Mouse (Mus musculus) A20 (cell line): ENCODE results near the gene Ocel1.

Experiments used
- DNase-seq: peaks from one replicate; pipeline ENCODE4 v3.0.0-alpha.2; 2011; ENCODE audit warnings: low read depth, low spot score

Gene Ocel1

GRCm38 (mm10) chr8:71403107-71403885 lies 32.2 kb downstream of the Ocel1 start:
- DNase-seq = no peak

- DNase-seq = no peak
Observed at GRCm38 (mm10) chr8:71404011-71404410, 32.9 kb downstream of the Ocel1 start.

- peak; percentile 66 for DNase-seq
Observed at GRCm38 (mm10) chr8:71404951-71405351, 33.9 kb downstream of the Ocel1 start.

GRCm38 (mm10) chr8:71405401-71406098 lies 34.5 kb downstream of the Ocel1 start, which contains the start of gene Ankle1:
Gene Ankle1 (plus strand): TSS chr8:71406010.
- DNase-seq = peak; percentile 96

- DNase-seq = peak; percentile 92
Observed at GRCm38 (mm10) chr8:71406099-71407015, 35.3 kb downstream of the Ocel1 start.

- no peak for DNase-seq
Observed at GRCm38 (mm10) chr8:71407441-71407840, 36.3 kb downstream of the Ocel1 start.

- DNase-seq = no peak
Observed at GRCm38 (mm10) chr8:71408231-71408630, 37.1 kb downstream of the Ocel1 start.

GRCm38 (mm10) chr8:71411535-71412273 lies 40.6 kb downstream of the Ocel1 start:
- no peak for DNase-seq

GRCm38 (mm10) chr8:71422121-71422520 lies 51.0 kb downstream of the Ocel1 start:
- no peak for DNase-seq
